Mouse (Mus musculus) embryonic facial prominence, embryonic 14.5 days (tissue): ENCODE data around the gene Ltbr. TPM values are rescaled to one million over a fixed set of nuclear protein-coding genes. Genes with fewer than 3 reads are reported as not detected.

Source experiments
- ATAC-seq: fragments of 200-750 bp; cut with Nextera tagmentation; 2 replicates; pipeline ENCODE4 v1.8.0; 2017; ENCODE audit warnings: low read depth, moderate number of reproducible peaks, moderate TSS enrichment
- DNase-seq: peaks from one replicate; pipeline ENCODE4 v3.0.0-alpha.2; 2015; ENCODE audit warnings: low spot score
- H3K27ac ChIP-seq: fragments of 300-500 bp; sonication (generic); replicated peaks from 2 replicates; pipeline ENCODE4 v1.5.1; 2014; ENCODE audit warnings: low read depth, mild to moderate bottlenecking, low read length, moderate library complexity
- H3K27me3 ChIP-seq: fragments of 300-500 bp; sonication (generic); replicated peaks from 2 replicates; pipeline ENCODE4 v1.6.1; 2014; ENCODE audit warnings: low read length; ENCODE audit not compliant: control insufficient read depth, insufficient read depth
- H3K36me3 ChIP-seq: fragments of 300-500 bp; sonication (generic); 2 replicates; pipeline ENCODE4 v1.6.1; 2014; ENCODE audit warnings: low read length, mixed read lengths; ENCODE audit not compliant: control insufficient read depth, insufficient read depth
- H3K4me1 ChIP-seq: fragments of 300-500 bp; sonication (generic); 2 replicates; pipeline ENCODE4 v1.6.1; 2014; ENCODE audit warnings: antibody characterized with exemption, low read length; ENCODE audit not compliant: control insufficient read depth, insufficient read depth
- H3K4me2 ChIP-seq: fragments of 300-500 bp; sonication (generic); 2 replicates; pipeline ENCODE4 v1.6.1; 2014; ENCODE audit warnings: low read depth, mild to moderate bottlenecking, low read length, moderate library complexity, mixed read lengths
- H3K4me3 ChIP-seq: fragments of 300-500 bp; sonication (generic); 2 replicates; pipeline ENCODE4 v1.5.1; 2014; ENCODE audit warnings: low read depth, mild to moderate bottlenecking, low read length
- H3K9ac ChIP-seq: fragments of 300-500 bp; sonication (generic); 2 replicates; pipeline ENCODE4 v1.6.1; 2014; ENCODE audit warnings: low read depth, mild to moderate bottlenecking, low read length, moderate library complexity, mixed read lengths
- H3K9me3 ChIP-seq: fragments of 300-500 bp; sonication (generic); 2 replicates; pipeline ENCODE4 v1.6.1; 2016; ENCODE audit warnings: low read length; ENCODE audit not compliant: control insufficient read depth
- WGBS: fragments of 180-500 bp; shearing (Covaris S2); extraction: QIAGEN DNeasy Blood & Tissue Kit; methylation state at CpG from one replicate; pipeline ENCODE4 v1.1.7; 2014; 5-methylcytosine and 5-hydroxymethylcytosine counted together
- polyA plus RNA-seq: library from polyadenylated mRNA; unstranded; fragments of >200 nt; fragmentation: Nextera tagmentation; extraction: Ambion mirVana; gene quantifications from 2 replicates; pipeline ENCODE4 v1.2.1, GENCODE M21; 2014

Gene Ltbr
- polyA plus RNA-seq, 1 experiment from 2014 or later, result 49.0 TPM

DNA sequence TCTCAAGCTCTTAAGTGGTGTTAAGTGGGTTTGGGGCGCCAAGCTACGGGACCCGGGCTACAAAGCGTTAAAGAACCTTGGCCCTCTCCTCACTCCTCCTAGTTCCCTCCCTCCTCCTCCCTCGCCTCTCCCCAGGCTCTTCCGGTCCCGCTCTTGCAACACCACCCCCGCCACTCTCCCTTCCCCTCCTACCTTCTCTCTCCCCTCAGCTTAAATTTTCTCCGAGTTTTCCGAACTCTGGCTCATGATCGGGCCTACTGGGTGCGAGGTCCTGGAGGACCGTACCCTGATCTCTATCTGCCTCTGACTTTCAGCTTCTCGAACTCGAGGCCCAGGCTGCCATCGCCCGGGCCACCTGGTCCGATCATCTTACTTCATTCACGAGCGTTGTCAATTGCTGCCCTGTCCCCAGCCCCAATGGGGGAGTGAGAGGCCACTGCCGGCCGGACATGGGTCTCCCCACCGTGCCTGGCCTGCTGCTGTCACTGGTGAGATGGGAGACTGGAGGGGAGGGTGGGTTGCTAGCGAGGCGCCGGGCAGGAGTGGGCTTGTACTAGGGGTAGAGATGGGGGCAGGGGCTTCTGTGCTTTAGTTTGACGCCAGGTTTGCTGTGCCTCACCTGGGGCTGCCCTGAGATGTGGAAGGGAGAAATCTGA lies 36.0 kb upstream of the Ltbr start:
- Histone ChIP-seq H3K4me2 (peak overlapping the region; percentile 90), H3K9me3 (no peaks in the 10 kb centered on the region), H3K4me1 (peaks cover 46% of the 10 kb centered on the region), H3K27ac (peak overlapping the region; percentile 90), H3K4me3 (peak overlapping the region; percentile 79), H3K36me3 (no peaks in the 10 kb centered on the region), H3K9ac (peak overlapping the region; percentile 90), H3K27me3 (no peaks in the 10 kb centered on the region)
- under 1% methylated on average over 24 of the region's 27 CpGs for WGBS
- DNase-seq (peak; percentile 94), ATAC-seq (peak; percentile 86)

DNA sequence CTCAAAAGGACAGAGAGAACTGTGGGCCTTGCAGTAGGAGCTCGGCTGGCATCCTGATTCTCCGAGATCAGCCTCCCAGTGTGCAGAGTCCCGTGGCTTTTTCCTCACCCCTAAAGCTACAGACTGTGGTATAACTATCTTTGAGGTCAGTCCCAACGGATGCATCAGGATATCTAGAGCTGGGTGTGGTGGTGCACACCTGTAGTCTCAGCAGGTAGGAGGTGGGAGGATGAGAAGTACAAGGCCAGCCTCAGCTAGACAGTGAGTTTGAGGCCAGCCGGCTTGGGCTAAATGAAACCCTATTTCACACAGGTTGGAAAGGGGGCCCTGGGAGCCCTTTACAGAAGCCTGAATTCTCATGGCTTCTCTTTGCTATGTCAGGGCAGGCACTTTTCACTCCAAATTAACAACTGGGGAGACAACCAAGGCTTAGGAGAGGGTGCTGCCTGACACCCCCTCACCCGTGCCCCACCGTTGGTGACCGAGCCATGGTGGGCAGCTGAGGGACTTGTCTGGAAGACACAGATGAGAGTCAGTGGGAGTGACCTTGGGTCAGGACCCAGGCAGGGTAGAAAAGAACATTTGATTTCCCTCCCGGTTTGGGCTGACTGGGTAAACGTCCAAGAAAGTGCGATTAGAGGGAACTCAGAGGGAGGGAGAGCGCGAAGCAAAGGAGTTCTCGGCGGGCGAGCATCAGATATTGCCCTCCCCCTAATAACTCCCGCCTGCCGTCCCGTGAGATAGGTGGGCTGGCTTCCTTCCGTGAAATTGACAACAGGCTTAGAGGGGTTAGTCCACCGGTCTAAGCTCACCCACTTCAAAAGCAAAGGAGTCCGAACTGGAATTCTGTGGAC lies 35.3 kb upstream of the Ltbr start, which contains the start of gene Tnfrsf1a:
Gene Tnfrsf1a (plus strand): TSS at position 642 of the 854 bp plus-strand sequence.
- Histone ChIP-seq H3K9ac (peak within 1 kb of the TSS; percentile 90), H3K4me3 (peak within 1 kb of the TSS; percentile 79), H3K36me3 (no peaks in the 10 kb centered on the region), H3K9me3 (no peaks in the 10 kb centered on the region), H3K27ac (peak within 1 kb of the TSS; percentile 90), H3K4me2 (peak within 1 kb of the TSS; percentile 90), H3K27me3 (no peaks in the 10 kb centered on the region), H3K4me1 (peaks cover 39% of the 10 kb centered on the region)
- DNase-seq (no peak), ATAC-seq (peak; percentile 13; the same call in 1 of the 2 replicates)
- 7% methylated on average over 22 of the region's 22 CpGs for WGBS

DNA sequence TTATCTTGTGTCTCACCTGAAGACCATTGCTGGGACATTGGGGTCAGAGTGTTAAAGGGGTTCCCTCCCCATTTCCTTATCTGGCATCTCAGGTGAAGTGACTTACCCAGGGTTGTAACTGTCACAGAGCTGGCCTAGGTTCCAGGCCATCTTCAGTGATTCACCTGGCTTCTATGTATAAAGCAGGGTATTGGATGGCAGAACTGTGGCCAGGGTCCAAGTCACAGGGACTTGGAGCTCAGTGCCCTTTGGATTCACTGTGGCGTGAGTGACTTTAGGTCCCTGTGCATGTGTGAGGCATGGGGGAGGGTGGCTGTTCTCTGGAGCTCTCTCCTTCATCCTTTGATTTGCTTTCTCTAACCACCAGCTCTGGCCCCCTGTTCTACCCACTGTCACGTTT lies 32.3 kb upstream of the Ltbr start:
- DNase-seq (no peak), ATAC-seq (no peak)
- no peaks in the 10 kb centered on the region for H3K36me3 ChIP-seq
- no peak overlapping the region for H3K4me3 ChIP-seq
- H3K27ac ChIP-seq, result no peak overlapping the region
- H3K9me3 ChIP-seq, result no peaks in the 10 kb centered on the region
- H3K4me1 ChIP-seq, result peaks cover 14% of the 10 kb centered on the region
- 59% methylated on average over 2 of the region's 2 CpGs for WGBS
- H3K4me2 ChIP-seq, result no peak overlapping the region
- H3K9ac ChIP-seq, result no peak overlapping the region
- no peaks in the 10 kb centered on the region for H3K27me3 ChIP-seq

DNA sequence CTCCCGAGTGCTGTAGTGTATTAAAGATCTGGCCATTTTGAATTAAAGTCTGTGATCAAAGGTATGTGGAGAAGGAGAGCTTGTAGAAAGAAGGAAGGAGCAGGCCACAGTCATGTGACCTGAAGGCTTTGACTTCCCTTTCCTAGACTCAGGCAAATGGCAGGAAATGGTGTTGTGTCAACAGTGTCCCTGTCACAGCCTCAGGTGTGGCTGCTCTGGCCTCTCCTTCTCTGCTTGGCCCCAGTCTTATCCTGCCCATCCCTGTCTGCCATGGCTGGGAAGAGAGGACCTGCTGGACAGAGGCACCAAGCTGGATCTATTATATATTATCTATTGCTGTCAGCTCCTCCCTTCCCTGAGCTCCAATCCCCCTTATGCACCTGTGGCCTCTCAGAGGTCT lies 31.9 kb upstream of the Ltbr start:
- Histone ChIP-seq H3K9ac (no peak overlapping the region), H3K36me3 (no peaks in the 10 kb centered on the region), H3K9me3 (no peaks in the 10 kb centered on the region), H3K4me2 (no peak overlapping the region), H3K4me1 (peaks cover 12% of the 10 kb centered on the region), H3K27ac (no peak overlapping the region), H3K4me3 (no peak overlapping the region), H3K27me3 (no peaks in the 10 kb centered on the region)
- DNase-seq, result no peak
- no peak for ATAC-seq
- WGBS, result 64% methylated on average over 1 of the region's 1 CpGs

DNA sequence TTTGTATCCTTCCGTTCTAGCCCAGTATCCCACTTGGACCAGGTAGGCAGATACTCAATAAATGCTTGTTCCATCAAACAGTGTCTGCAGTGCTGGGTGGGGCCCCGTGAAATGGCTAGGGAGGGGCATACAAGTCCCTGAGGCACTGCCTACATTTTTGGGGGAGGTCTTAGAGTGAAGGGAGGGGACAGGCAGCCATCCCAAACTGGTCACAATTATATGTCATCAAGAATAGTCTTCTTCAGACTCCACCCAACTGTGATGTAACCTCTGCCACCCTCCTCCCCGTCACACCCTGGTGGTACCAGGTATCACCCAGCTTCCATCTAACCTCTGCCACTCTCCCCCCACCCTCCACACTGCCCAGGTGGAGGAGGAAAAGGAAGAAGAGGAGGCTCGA lies 31.2 kb upstream of the Ltbr start:
- Histone ChIP-seq H3K27me3 (no peaks in the 10 kb centered on the region), H3K36me3 (no peaks in the 10 kb centered on the region), H3K4me1 (peaks cover 16% of the 10 kb centered on the region), H3K9me3 (no peaks in the 10 kb centered on the region), H3K9ac (no peak overlapping the region), H3K27ac (no peak overlapping the region), H3K4me3 (no peak overlapping the region), H3K4me2 (no peak overlapping the region)
- 48% methylated on average over 4 of the region's 4 CpGs for WGBS
- DNase-seq (no peak), ATAC-seq (no peak)

DNA sequence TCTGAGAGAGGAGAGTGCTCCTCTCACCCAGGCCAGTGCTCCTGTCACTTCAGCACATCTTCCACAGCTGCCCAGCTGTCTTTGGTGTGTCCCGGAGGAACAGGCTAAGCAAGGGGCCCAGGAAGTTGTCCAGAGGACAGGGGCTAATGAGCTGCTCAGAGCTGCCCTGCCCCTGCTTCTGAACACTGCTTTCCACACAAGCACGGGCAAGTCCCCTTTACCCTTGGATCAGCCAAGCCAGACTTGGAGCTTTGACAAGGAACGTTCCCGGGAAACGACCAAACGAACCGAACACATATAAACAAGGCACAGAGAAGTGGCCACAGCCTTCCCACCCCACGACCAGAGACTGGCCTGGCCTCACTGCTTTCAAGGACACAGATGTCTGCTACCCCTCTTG lies 30.4 kb upstream of the Ltbr start:
- Histone ChIP-seq H3K4me1 (peaks cover 16% of the 10 kb centered on the region), H3K4me3 (no peak overlapping the region), H3K27ac (no peak overlapping the region), H3K9me3 (no peaks in the 10 kb centered on the region), H3K27me3 (no peaks in the 10 kb centered on the region), H3K36me3 (no peaks in the 10 kb centered on the region), H3K9ac (no peak overlapping the region), H3K4me2 (no peak overlapping the region)
- ATAC-seq, result no peak
- DNase-seq, result no peak
- WGBS, result 20% methylated on average over 8 of the region's 8 CpGs

DNA sequence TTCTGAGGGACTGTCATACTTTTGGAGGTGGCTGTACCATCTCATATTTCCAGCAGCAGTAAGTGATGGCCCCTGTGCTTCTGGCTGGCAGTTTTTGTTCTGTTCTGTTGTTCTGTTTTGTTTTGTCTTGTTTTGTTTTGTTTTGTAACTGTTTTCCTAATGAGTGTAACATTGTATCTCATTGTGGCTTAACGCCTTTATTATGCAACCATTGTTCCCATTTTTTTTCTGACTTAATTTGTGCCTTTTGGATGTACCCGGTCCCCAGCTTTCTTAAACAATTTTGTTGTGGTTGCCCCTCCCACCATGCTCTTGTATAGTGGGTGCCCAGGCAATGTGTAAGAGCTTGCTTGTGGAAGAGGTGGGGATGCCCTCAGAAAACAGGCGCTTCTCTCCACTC lies 28.5 kb upstream of the Ltbr start:
- H3K27ac ChIP-seq, result no peak overlapping the region

DNA sequence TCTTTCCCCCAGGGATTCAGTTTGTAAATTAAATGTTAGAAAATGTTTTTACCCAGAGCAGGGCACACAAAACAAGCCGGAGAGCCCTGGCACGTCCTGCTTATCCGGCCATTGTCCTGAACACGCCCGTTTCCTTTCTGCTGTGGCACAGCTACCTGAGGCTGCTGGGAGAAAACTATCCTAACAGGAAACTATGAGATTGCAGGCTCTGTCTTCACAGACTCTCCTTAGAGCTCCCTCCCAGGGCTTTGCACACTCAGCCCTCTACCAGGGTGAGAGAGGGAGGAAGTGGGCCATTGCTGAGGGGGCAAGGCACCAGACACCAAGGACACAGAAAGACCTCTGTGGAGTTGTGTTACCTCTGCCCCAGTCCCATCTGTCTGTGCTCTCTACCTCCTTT lies 26.6 kb upstream of the Ltbr start:
- H3K4me2 ChIP-seq, result no peak overlapping the region
- H3K27ac ChIP-seq, result peak overlapping the region; percentile 58; the same call in 1 of the 2 replicates
- ATAC-seq (no peak), DNase-seq (no peak)
- no peak overlapping the region for H3K4me3 ChIP-seq
- no peaks in the 10 kb centered on the region for H3K36me3 ChIP-seq
- H3K27me3 ChIP-seq, result no peaks in the 10 kb centered on the region
- whole genome bisulfite sequencing, result 54% methylated on average over 5 of the region's 5 CpGs
- no peak overlapping the region for H3K9ac ChIP-seq
- no peaks in the 10 kb centered on the region for H3K9me3 ChIP-seq
- 0 out of 2 replicates have a peak, but pooled peaks cover 5% of the 10 kb centered on the region for H3K4me1 ChIP-seq

More for the DNA sequence above, 28.5 kb upstream of the Ltbr start:
- DNase-seq, result no peak
- H3K4me2 ChIP-seq, result no peak overlapping the region
- no peaks in the 10 kb centered on the region for H3K36me3 ChIP-seq
- 0 out of 2 replicates have a peak, but pooled peaks cover 5% of the 10 kb centered on the region for H3K4me1 ChIP-seq
- 72% methylated on average over 3 of the region's 3 CpGs for WGBS
- ATAC-seq, result no peak
- H3K9me3 ChIP-seq, result no peaks in the 10 kb centered on the region
- H3K27me3 ChIP-seq, result no peaks in the 10 kb centered on the region
- H3K9ac ChIP-seq, result no peak overlapping the region
- no peak overlapping the region for H3K4me3 ChIP-seq
